ENCODE assay signal across 8 mouse cellular contexts in genomic region chr3:153806077-153806772, GRCm38 (mm10). TPM values are rescaled to one million over a fixed set of nuclear protein-coding genes. Genes with fewer than 3 reads are reported as not detected.
DNase-seq lines count a peak whose midpoint lies in the region; ATAC-seq lines count a peak whose summit lies in the region.

No protein-coding gene starts in this region.

- H3K4me2 ChIP-seq in intestine, embryonic 15.5 days (replicated peaks), result peak overlapping the region; percentile 28; the same call in 1 of the 2 replicates

- no peaks in the 10 kb centered on the region for H3K9me3 ChIP-seq in intestine, embryonic 15.5 days

- no peak overlapping the region for H3K27ac ChIP-seq in intestine, embryonic 15.5 days

- WGBS in intestine, embryonic 15.5 days, result 35% methylated on average over 14 of the region's 14 CpGs

- no peaks in the 10 kb centered on the region for H3K27me3 ChIP-seq in intestine, embryonic 15.5 days (replicated peaks)

- peaks cover 10% of the 10 kb centered on the region for H3K4me1 ChIP-seq in intestine, embryonic 15.5 days (replicated peaks)

- H3K36me3 ChIP-seq in intestine, embryonic 15.5 days, result no peaks in the 10 kb centered on the region

- H3K9ac ChIP-seq in intestine, embryonic 15.5 days, result no peak overlapping the region

- no peak overlapping the region for H3K4me3 ChIP-seq in intestine, embryonic 15.5 days (replicated peaks)

- DNase-seq in adrenal gland, adult 8-10 months, result peak; percentile 81
- peak; percentile 85 for DNase-seq in embryo, embryonic 9.5 days (ENCODE audit: extremely low spot score)
- DNase-seq in gastrocnemius, postnatal 4 days (ENCODE audit: low spot score in 2 of 2), result peak; percentile 75 to 89
- peak; percentile 95 to 96 for DNase-seq in left cerebral cortex, postnatal 10 days (ENCODE audit: extremely low spot score in 1 of 2, low spot score in 2 of 2)
- peak; percentile 98 for DNase-seq in mesoderm, embryonic 11.5 days (ENCODE audit: low read depth, low spot score)
- DNase-seq in right cerebral cortex, postnatal 4 days, result peak; percentile 99
- DNase-seq in urinary bladder, postnatal 4 days (ENCODE audit: low spot score in 2 of 2), result peak; percentile 78 to 92

- intact Hi-C loops in left cerebral cortex, postnatal 10 days (cut with DNase I), result loop anchor here (5.0 kb wide), 1 partner anchor 149 kb away; no protein-coding TSS in a partner anchor

- ATAC-seq in intestine, embryonic 15.5 days, result peak; percentile 83

RNA-seq across cellular contexts. Expression of gene Asb17, which starts 37.8 kb away (rescaled TPM):
- not detected for total RNA-seq in adrenal gland, adult 8-10 months (2022)
- total RNA-seq in gastrocnemius, postnatal 4 days (2021), result not detected
- polyA plus RNA-seq in intestine, embryonic 15.5 days (2015; fragmentation: Nextera tagmentation; extraction: Ambion mirVana), result 0.09 TPM in 1 of 2 replicates, not detected in the other
- total RNA-seq in left cerebral cortex, postnatal 10 days (2021), result not detected
